Mouse (Mus musculus) neural tube, embryonic 12.5 days (tissue): ENCODE measurements around the gene Zfp800. TPM values are rescaled to one million over a fixed set of nuclear protein-coding genes. Genes with fewer than 3 reads are reported as not detected.

Experiments
- ATAC-seq: fragments of 200-750 bp; cut with Nextera tagmentation; 2 replicates; pipeline ENCODE4 v1.8.0; 2017; ENCODE audit warnings: low read depth, mild to moderate bottlenecking, moderate TSS enrichment, moderate library complexity; ENCODE audit not compliant: low FRiP score
- H3K27ac ChIP-seq: fragments of 300-500 bp; sonication (generic); 2 replicates; pipeline ENCODE4 v1.5.1; 2016
- H3K27me3 ChIP-seq: fragments of 300-500 bp; sonication (generic); replicated peaks from 2 replicates; pipeline ENCODE4 v1.6.1; 2016; ENCODE audit warnings: mild to moderate bottlenecking
- H3K36me3 ChIP-seq: fragments of 300-500 bp; sonication (generic); 2 replicates; pipeline ENCODE4 v1.6.1; 2016; ENCODE audit warnings: mild to moderate bottlenecking
- H3K4me1 ChIP-seq: fragments of 300-500 bp; sonication (generic); 2 replicates; pipeline ENCODE4 v1.6.1; 2016
- H3K4me2 ChIP-seq: fragments of 300-500 bp; sonication (generic); replicated peaks from 2 replicates; pipeline ENCODE4 v1.6.1; 2016; ENCODE audit warnings: mild to moderate bottlenecking
- H3K4me3 ChIP-seq: fragments of 300-500 bp; sonication (generic); 2 replicates; pipeline ENCODE4 v1.5.1; 2016
- H3K9ac ChIP-seq: fragments of 300-500 bp; sonication (generic); 2 replicates; pipeline ENCODE4 v1.6.1; 2016; ENCODE audit warnings: mild to moderate bottlenecking
- H3K9me3 ChIP-seq: fragments of 300-500 bp; sonication (generic); 2 replicates; pipeline ENCODE4 v1.6.1; 2016; ENCODE audit warnings: mild to moderate bottlenecking
- WGBS: fragments of 180-500 bp; shearing (Covaris S2); methylation state at CpG from one replicate; pipeline ENCODE4 v1.1.7; 2016; 5-methylcytosine and 5-hydroxymethylcytosine counted together
- polyA plus RNA-seq: library from polyadenylated mRNA; unstranded; fragments of >200 nt; fragmentation: Nextera tagmentation; extraction: Ambion mirVana; gene quantifications from 2 replicates; pipeline ENCODE4 v1.2.1, GENCODE M21; 2016

Gene Zfp800
- polyA plus RNA-seq, 1 experiment from 2014 or later, result 22.0 TPM

GRCm38 (mm10) chr6:28420865-28421264 is 23.1 kb upstream of the Zfp800 start:
- WGBS, result 23% methylated on average over 13 of the region's 13 CpGs
- ATAC-seq, result no peak
- peaks cover 35% of the 10 kb centered on the region for H3K36me3 ChIP-seq

GRCm38 (mm10) chr6:28420361-28420760 is 22.6 kb upstream of the Zfp800 start:
- Histone ChIP-seq H3K27me3 (no peaks in the 10 kb centered on the region), H3K36me3 (peaks cover 32% of the 10 kb centered on the region), H3K9me3 (no peaks in the 10 kb centered on the region), H3K4me1 (peaks cover 34% of the 10 kb centered on the region), H3K4me2 (peak overlapping the region; percentile 91), H3K27ac (no peak overlapping the region; the same call in 1 of the 2 replicates), H3K9ac (peak overlapping the region; percentile 85), H3K4me3 (peak overlapping the region; percentile 84)
- no peak for ATAC-seq
- WGBS, result 86% methylated on average over 17 of the region's 17 CpGs

More at GRCm38 (mm10) chr6:28420865-28421264, 23.1 kb upstream of the Zfp800 start:
- Histone ChIP-seq H3K9me3 (no peaks in the 10 kb centered on the region), H3K27me3 (no peaks in the 10 kb centered on the region), H3K4me3 (peak overlapping the region; percentile 84), H3K27ac (no peak overlapping the region; the same call in 1 of the 2 replicates), H3K4me2 (peak overlapping the region; percentile 91), H3K9ac (peak overlapping the region; percentile 85), H3K4me1 (peaks cover 36% of the 10 kb centered on the region)

DNA sequence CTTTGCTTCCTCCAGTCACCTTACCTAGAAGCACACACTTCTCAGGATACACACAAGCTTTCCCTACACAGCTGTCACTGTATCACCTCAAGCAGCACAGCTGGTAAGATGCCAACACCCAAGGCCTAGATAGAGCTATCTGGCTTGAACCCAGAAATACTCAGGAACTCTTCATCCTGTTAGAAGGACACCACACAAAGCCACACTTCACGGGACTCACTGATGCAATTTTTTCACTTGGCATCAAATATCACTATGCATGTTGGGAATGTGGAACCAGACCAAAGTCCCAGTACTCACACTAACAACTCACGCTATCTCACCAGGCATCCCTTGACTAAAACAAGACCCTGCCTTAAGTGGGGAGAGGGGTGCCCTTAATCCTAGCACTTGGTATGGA is 21.9 kb upstream of the Zfp800 start:
- 89% methylated on average over 2 of the region's 2 CpGs for WGBS
- Histone ChIP-seq H3K9ac (no peak overlapping the region), H3K36me3 (peaks cover 34% of the 10 kb centered on the region), H3K27me3 (no peaks in the 10 kb centered on the region), H3K4me1 (peaks cover 29% of the 10 kb centered on the region), H3K9me3 (no peaks in the 10 kb centered on the region), H3K4me3 (no peak overlapping the region), H3K4me2 (peak overlapping the region; percentile 91), H3K27ac (no peak overlapping the region)
- ATAC-seq, result no peak

- no peaks in the 10 kb centered on the region for H3K27me3 ChIP-seq
- no peak for ATAC-seq
- H3K27ac ChIP-seq, result no peak overlapping the region
- H3K4me1 ChIP-seq, result peaks cover 22% of the 10 kb centered on the region
- H3K4me2 ChIP-seq, result no peak overlapping the region
- H3K4me3 ChIP-seq, result no peak overlapping the region
- H3K36me3 ChIP-seq, result peaks cover 35% of the 10 kb centered on the region
- H3K9ac ChIP-seq, result no peak overlapping the region
- 93% methylated on average over 14 of the region's 14 CpGs for WGBS
- H3K9me3 ChIP-seq, result no peaks in the 10 kb centered on the region
Measured at GRCm38 (mm10) chr6:28418449-28418848, 20.6 kb upstream of the Zfp800 start.

- no peak for ATAC-seq
- H3K4me2 ChIP-seq, result no peak overlapping the region
- no peaks in the 10 kb centered on the region for H3K9me3 ChIP-seq
- H3K9ac ChIP-seq, result no peak overlapping the region
- H3K4me1 ChIP-seq, result peaks cover 19% of the 10 kb centered on the region
- WGBS, result 71% methylated on average over 4 of the region's 4 CpGs
- no peak overlapping the region for H3K4me3 ChIP-seq
- H3K27ac ChIP-seq, result no peak overlapping the region
- H3K27me3 ChIP-seq, result no peaks in the 10 kb centered on the region
- H3K36me3 ChIP-seq, result peaks cover 35% of the 10 kb centered on the region
Measured at GRCm38 (mm10) chr6:28416981-28417380, 19.2 kb upstream of the Zfp800 start.

- H3K9me3 ChIP-seq, result no peaks in the 10 kb centered on the region
- H3K27me3 ChIP-seq, result no peaks in the 10 kb centered on the region
- H3K4me3 ChIP-seq, result no peak overlapping the region
- 88% methylated on average over 2 of the region's 2 CpGs for WGBS
- no peaks in the 10 kb centered on the region for H3K4me1 ChIP-seq
- H3K36me3 ChIP-seq, result peaks cover 10% of the 10 kb centered on the region
- H3K27ac ChIP-seq, result no peak overlapping the region
- no peak overlapping the region for H3K9ac ChIP-seq
- ATAC-seq, result no peak
- no peak overlapping the region for H3K4me2 ChIP-seq
Measured at GRCm38 (mm10) chr6:28411236-28411635, 13.4 kb upstream of the Zfp800 start.

- 90% methylated on average over 9 of the region's 9 CpGs for WGBS
- no peak for ATAC-seq
- Histone ChIP-seq H3K27ac (no peak overlapping the region), H3K4me2 (no peak overlapping the region), H3K4me1 (no peaks in the 10 kb centered on the region), H3K9ac (no peak overlapping the region), H3K27me3 (no peaks in the 10 kb centered on the region), H3K36me3 (peaks cover 5% of the 10 kb centered on the region; the same call in 1 of the 2 replicates), H3K9me3 (no peaks in the 10 kb centered on the region), H3K4me3 (no peak overlapping the region)
Measured at GRCm38 (mm10) chr6:28410053-28410452, 12.2 kb upstream of the Zfp800 start.

GRCm38 (mm10) chr6:28399791-28400190 is 2.0 kb upstream of the Zfp800 start:
- Histone ChIP-seq H3K27ac (no peak overlapping the region), H3K27me3 (peaks cover 2% of the 10 kb centered on the region; the same call in 1 of the 2 replicates), H3K9me3 (0 out of 2 replicates have a peak, but pooled peaks cover 4% of the 10 kb centered on the region), H3K4me3 (no peak overlapping the region), H3K4me2 (no peak overlapping the region), H3K36me3 (no peaks in the 10 kb centered on the region), H3K4me1 (no peaks in the 10 kb centered on the region; the same call in 1 of the 2 replicates), H3K9ac (no peak overlapping the region)
- 87% methylated on average over 4 of the region's 4 CpGs for WGBS
- ATAC-seq, result no peak

GRCm38 (mm10) chr6:28398726-28399125 is 921 bp upstream of the Zfp800 start:
- H3K36me3 ChIP-seq, result no peaks in the 10 kb centered on the region
- H3K9me3 ChIP-seq, result 0 out of 2 replicates have a peak, but pooled peaks cover 4% of the 10 kb centered on the region
- no peak overlapping the region for H3K9ac ChIP-seq
- H3K27me3 ChIP-seq, result peaks cover 2% of the 10 kb centered on the region; the same call in 1 of the 2 replicates
- H3K27ac ChIP-seq, result no peak overlapping the region
- H3K4me2 ChIP-seq, result no peak overlapping the region
- no peak overlapping the region for H3K4me3 ChIP-seq
- ATAC-seq, result no peak
- no peaks in the 10 kb centered on the region; the same call in 1 of the 2 replicates for H3K4me1 ChIP-seq
- 86% methylated on average over 3 of the region's 3 CpGs for WGBS

DNA sequence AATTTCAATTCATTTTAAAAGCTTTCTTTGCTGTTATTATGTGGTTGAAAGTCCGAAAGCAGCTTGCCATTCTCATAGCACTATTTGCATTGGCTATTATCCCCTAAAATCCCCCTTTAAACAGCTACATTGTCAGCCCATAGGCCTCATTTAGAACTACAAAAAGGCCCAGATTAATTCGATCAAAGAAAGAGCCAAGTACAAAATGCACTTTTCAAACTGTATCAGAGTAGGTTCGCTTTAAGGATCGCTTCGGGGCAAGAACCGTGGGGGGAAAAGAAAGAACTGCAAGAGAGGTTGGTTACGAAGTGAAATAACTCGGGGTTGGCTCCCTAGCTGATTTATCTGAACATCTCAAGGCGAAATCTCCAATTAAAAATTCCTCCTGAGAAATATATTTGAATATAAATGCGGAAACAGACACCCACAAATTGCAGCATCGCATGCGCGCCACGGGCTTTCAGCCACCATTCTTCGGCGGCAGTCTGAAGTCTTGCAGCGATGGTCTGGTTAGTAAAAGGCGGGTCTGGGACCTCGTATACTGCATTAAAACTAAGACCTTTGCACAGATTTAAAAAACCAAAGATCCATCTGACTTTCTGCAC is 850 bp downstream of the Zfp800 start:
- H3K36me3 ChIP-seq, result no peaks in the 10 kb centered on the region
- 1% methylated on average over 19 of the region's 19 CpGs for WGBS
- H3K9ac ChIP-seq, result peak overlapping the region; percentile 51
- 0 out of 2 replicates have a peak, but pooled peaks cover 4% of the 10 kb centered on the region for H3K9me3 ChIP-seq
- H3K4me1 ChIP-seq, result no peaks in the 10 kb centered on the region; the same call in 1 of the 2 replicates
- no peak overlapping the region for H3K27ac ChIP-seq
- peak overlapping the region; percentile 64 for H3K4me2 ChIP-seq
- H3K4me3 ChIP-seq, result peak overlapping the region; percentile 44
- ATAC-seq, result no peak
- H3K27me3 ChIP-seq, result peaks cover 2% of the 10 kb centered on the region; the same call in 1 of the 2 replicates

DNA sequence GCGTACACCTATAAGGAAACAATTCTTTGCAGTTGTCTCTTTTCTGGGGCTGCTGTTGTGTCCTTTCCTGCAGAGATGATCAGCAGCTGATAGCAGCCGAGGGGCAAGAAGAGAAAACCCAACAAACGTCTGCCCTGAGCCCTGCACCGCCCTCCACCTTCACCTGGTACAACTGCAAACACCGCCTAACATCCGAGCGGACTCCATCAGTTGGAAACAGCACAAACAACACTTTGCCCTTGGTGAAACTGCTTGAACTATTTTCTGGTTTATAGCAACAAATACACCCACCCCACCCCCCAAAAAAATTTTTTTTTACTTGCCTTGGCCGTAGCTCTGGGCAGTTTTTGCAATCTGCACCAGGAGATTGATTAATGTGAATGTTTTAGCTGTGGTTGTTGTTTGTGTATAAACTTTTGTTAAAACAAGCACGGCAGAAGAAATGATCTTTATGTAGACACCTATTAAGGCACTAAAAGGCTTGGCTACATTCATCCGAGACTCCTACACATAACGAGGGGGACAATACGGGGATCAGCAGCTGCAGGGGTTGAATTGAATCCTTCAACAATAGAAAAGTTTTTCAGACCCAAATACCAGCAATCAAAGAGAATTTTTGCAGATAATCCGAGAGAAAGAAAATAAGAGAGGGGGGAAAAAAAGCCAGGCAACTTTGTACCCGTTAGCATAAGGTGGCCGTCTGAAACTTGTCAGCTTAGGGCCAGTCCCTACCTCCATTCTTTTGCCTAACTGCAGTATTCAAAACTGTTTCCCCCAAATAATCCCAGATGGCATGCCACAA is 1.6 kb downstream of the Zfp800 start:
- ATAC-seq, result no peak
- Histone ChIP-seq H3K36me3 (no peaks in the 10 kb centered on the region), H3K27me3 (peaks cover 2% of the 10 kb centered on the region; the same call in 1 of the 2 replicates), H3K27ac (no peak overlapping the region), H3K9ac (no peak overlapping the region), H3K4me1 (no peaks in the 10 kb centered on the region; the same call in 1 of the 2 replicates), H3K9me3 (0 out of 2 replicates have a peak, but pooled peaks cover 4% of the 10 kb centered on the region), H3K4me2 (peak overlapping the region; percentile 64), H3K4me3 (peak overlapping the region; percentile 44)
- WGBS, result 20% methylated on average over 15 of the region's 15 CpGs

GRCm38 (mm10) chr6:28389038-28389437 is 8.8 kb downstream of the Zfp800 start:
- no peaks in the 10 kb centered on the region for H3K4me1 ChIP-seq
- no peak overlapping the region for H3K4me2 ChIP-seq
- H3K27me3 ChIP-seq, result no peaks in the 10 kb centered on the region
- 90% methylated on average over 3 of the region's 3 CpGs for WGBS
- H3K9ac ChIP-seq, result no peak overlapping the region
- H3K27ac ChIP-seq, result no peak overlapping the region
- no peaks in the 10 kb centered on the region for H3K9me3 ChIP-seq
- no peak overlapping the region for H3K4me3 ChIP-seq
- ATAC-seq, result no peak
- H3K36me3 ChIP-seq, result no peaks in the 10 kb centered on the region
